1 mouse cellular context compared by ENCODE assay signal in the genomic region with DNA sequence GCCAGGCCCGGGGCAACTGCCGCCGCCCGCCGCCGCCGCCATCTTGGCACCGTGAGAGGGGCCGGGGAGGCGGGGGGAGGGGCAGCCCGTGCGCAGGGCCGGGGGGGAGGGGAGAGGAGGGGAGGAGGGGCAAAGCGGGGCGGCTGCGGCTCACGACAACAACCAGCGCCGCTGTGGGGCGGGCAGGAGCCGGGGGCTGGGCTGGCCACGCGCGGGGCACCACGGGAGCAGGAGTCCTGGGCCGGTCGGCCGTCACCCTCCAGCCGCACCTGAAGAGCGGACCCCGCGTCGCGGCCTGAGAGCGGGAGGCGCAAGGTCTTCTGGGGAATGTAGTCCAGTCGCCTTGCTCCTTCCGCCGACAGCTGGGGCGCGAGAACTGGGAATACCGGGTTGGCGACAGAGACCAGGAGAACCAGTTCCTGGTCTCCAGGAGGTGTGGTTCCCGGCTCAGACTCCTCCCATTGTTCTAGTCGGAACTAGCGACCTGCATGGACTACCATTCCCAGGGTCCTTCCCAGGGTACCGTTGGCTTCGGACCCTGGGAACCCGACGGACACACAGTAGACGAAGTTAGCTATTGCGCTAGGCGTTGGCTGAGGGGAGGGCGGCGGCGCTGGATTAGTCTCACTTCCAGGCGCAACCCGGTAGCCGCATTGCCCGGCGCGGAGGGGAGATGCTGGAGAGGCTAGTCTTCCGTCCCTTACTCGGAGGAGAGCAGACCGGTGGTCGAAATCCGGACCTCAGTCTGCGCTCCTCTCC.
A peak's percentile ranks its signal among the peaks of the same experiment; 100 is the strongest.
TF ChIP-seq lines count a peak whose summit lies in the region.

A gene (minus strand): TSS at position 51 of the 759 bp plus-strand sequence.

TF ChIP-seq in CH12.LX, 34 proteins besides CTCF, POLR2A, EP300 and RAD21 (continued from another document):
- no peak for TF ChIP-seq UBTF (IDR thresholded peaks at IDR 0.05; ENCODE audit: low read depth, low read length)
- no peak for TF ChIP-seq MAX (IDR thresholded peaks at IDR 0.05; ENCODE audit: low read length)
- TF ChIP-seq TBP (conservative IDR thresholded peaks at IDR 0.05; ENCODE audit: low read depth, low read length) = no peak
- TF ChIP-seq TCF12 (IDR thresholded peaks at IDR 0.05; ENCODE audit: low read depth, low read length) = peak; percentile 74
- no peak for TF ChIP-seq USF2 (conservative IDR thresholded peaks at IDR 0.05; ENCODE audit: low read depth, low read length)
- peak; percentile 91 for TF ChIP-seq POLR2AphosphoS2 (IDR thresholded peaks at IDR 0.05; ENCODE audit: low read depth, low read length)
- no peak; the same call in 1 of the 2 replicates for TF ChIP-seq MXI1 (IDR thresholded peaks at IDR 0.05; ENCODE audit: low read depth, low read length)
- no peak for TF ChIP-seq SMC3 (IDR thresholded peaks at IDR 0.05; ENCODE audit: low read depth, low read length)
- TF ChIP-seq MAZ (IDR thresholded peaks at IDR 0.05; ENCODE audit: low read depth, low read length) = peak; percentile 95
- TF ChIP-seq SIN3A (IDR thresholded peaks at IDR 0.05; ENCODE audit: low read length) = peak; percentile 62
- TF ChIP-seq NELFE (IDR thresholded peaks at IDR 0.05; ENCODE audit: low read depth, low read length) = no peak; the same call in 1 of the 2 replicates
- TF ChIP-seq JUN (IDR thresholded peaks at IDR 0.05; ENCODE audit: insufficient read depth, low read depth, low read length) = no peak
- peak; percentile 74; the same call in 1 of the 2 replicates for TF ChIP-seq IRF4 (IDR thresholded peaks at IDR 0.05; ENCODE audit: low read depth, low read length)
- no peak for TF ChIP-seq JUND (conservative IDR thresholded peaks at IDR 0.05; ENCODE audit: low read depth, low read length)
- TF ChIP-seq GABPA (IDR thresholded peaks at IDR 0.05; ENCODE audit: insufficient replicate concordance, low read depth, low read length) = no peak; the same call in 1 of the 2 replicates
- peak; percentile 21 for TF ChIP-seq USF1 (IDR thresholded peaks at IDR 0.05; ENCODE audit: low read depth, low read length)
- TF ChIP-seq ZKSCAN1 (IDR thresholded peaks at IDR 0.05; ENCODE audit: borderline replicate concordance, low read depth, low read length) = no peak
- TF ChIP-seq MEF2A (IDR thresholded peaks at IDR 0.05; ENCODE audit: borderline replicate concordance, low read depth, low read length) = peak; percentile 39; the same call in 1 of the 2 replicates
- TF ChIP-seq ZMIZ1 (IDR thresholded peaks at IDR 0.05; ENCODE audit: low read depth, low read length) = peak; percentile 55
- no peak for TF ChIP-seq MAFK (IDR thresholded peaks at IDR 0.05; ENCODE audit: insufficient replicate concordance, low read length)
